Mouse (Mus musculus) kidney, postnatal 36 days (tissue): Measurements from ENCODE around the gene Sh3gl1.

ENCODE experiments used
- DNase-seq, 2 experiments: peaks; one replicate each; pipeline ENCODE4 v3.0.0; 2021 to 2022; ENCODE audit warnings: mixed read lengths in 2 of 2

Sh3gl1 gene

DNA sequence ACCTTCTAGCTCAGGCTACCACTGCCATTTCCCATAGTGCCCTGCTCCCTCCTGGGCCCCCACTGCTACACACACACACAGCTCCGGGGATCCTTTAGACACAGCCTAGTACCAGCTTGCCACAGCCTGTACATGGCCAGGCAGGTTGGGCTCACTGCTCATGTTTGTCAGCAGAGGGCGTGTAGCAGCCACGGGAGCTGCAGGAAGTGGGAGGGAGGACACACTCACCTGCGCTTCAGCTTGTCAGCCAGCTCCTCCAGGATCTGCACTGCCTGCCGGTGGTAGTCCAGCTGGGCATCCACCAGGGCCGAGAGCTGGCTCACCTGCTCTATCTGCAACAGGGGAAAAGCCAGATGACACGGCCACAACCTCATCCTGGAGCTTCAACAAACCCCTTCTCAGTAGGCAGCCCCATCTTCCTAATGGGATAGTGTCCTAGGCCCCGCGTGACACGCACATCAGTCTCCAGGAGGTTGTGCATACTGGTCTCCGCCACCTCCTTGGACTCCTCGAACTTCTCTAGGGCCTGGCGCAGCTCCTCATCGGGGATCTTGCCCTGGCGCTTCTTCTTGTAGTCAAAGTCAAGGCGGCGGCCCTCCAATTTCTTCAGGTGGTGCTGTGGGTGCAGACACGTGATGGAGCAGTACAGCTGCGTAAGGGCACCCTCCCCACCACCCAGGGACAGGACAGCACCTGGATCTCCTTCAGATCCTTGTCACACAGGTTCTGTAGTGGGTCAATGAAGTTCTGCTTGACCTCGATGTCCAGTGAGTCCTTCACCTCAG, 17.9 kb downstream of the Sh3gl1 start:
- DNase-seq, result peak; percentile 66 to 80

DNA sequence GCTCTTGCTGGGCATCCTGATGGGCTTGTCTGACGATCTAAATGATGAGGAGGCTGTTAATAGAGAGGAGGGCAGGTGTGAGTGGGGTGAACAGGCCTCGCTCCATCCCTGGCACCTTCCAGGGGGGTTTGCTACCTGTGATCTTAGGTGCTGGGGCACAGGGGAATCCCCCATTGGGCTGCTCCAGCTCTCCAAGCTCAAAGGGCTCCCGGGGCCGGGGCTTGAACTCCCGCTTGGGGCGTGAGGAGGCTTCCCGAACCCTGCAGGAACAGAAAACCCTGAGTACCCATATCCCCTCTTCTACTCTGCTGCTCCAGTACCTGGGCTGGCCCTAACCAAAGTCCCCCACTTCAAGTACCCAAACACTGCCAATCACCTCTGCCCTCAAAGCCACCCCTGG, 18.6 kb downstream of the Sh3gl1 start:
- no peak for DNase-seq

DNA sequence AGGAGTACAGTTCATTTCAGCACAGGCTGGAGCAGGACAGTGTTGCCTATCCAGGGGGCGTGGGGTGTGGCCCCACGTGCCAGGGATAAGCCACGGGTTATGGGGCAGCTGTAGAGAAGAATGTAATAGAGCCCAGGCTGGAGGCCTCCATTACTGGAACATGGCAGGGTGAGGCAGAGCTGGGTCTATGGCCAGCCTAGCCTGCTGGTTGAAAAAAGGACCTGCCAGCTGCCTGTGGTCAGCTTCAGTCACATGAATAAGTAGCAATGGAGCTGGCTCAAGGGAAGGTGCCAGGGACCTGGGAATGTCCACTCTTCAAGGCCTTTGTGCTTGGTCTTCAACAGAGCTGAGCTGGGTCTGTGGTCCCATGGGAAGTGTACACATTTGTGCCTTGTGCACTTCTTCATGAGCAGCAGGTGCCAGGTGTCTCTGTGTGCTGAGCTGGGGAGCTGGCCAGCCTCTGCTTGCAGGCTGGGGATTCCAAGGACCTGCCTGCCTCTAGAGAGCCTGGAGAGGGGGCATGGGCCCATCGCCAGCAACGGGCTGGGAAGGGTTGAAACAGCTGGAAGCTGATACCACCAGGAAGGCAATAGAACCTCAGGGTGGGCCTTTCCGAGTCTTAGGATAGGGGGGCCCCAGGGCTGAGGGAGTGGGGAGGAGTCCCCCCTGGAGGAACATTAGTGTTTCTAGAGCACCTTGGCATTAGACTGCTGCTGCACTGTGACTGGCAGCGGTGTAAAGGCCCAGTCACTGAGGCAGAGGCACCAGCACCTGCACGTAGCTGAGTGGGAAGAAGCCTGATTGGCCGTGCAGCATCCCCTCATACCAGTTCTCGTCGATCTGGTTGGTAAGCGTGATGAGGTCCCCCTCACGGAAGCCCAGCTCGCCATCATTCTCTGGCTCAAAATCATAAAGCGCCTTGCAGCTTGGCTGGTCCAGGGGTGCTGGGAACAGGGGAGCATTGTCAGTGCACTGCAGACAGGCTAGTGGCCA, 19.3 kb downstream of the Sh3gl1 start:
- no peak for DNase-seq

GRCm38 (mm10) chr17:56016382-56016781, 20.1 kb downstream of the Sh3gl1 start:
- DNase-seq, result no peak

DNA sequence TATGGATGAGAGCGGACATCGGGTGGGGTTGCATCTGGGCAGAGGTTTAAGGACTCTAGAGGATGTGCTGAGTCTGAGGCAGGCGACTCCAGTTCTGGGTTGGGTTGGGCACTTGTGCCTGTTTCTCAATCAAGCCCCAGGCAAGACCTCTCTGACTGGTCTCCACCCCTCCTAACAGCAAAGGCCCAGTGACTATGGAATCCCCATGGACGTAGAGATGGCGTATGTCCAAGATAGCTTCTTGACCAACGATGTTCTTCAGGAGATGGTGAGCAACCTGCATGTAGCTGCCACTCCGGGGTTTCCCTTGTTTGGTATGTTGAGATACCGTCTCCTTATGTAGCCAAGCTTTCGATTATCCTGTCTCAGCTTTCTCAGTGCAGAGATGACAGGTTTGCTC, 21.1 kb downstream of the Sh3gl1 start:
- DNase-seq, result no peak

- DNase-seq, result no peak
Measured at GRCm38 (mm10) chr17:56011441-56011840, 25.0 kb downstream of the Sh3gl1 start.

DNA sequence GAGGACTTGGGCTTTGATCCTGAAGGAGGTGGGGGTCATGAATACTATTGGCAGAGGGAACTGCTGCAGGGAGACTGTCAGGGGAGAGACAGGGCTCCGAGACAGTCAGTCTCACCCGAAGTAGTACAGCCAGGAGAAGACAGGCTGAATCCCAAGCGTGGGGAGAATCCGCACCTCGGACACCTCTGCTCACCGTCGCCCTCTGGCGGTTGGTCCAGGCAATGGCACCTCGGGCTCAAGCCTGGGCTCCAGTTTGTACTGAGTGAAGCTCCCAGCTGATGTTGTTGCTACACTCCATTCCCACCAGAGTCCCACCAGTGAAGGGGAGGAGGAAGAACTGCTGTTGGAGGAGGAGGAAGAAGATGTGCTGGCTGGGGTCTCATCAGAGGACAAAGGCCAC, 25.8 kb downstream of the Sh3gl1 start:
- DNase-seq, result peak; percentile 70 to 91

GRCm38 (mm10) chr17:56010255-56010654, 26.2 kb downstream of the Sh3gl1 start:
- DNase-seq, result peak in 1 of 2 experiments; percentile 11

- DNase-seq, result no peak
Measured at GRCm38 (mm10) chr17:56009962-56010240, 26.5 kb downstream of the Sh3gl1 start.

DNA sequence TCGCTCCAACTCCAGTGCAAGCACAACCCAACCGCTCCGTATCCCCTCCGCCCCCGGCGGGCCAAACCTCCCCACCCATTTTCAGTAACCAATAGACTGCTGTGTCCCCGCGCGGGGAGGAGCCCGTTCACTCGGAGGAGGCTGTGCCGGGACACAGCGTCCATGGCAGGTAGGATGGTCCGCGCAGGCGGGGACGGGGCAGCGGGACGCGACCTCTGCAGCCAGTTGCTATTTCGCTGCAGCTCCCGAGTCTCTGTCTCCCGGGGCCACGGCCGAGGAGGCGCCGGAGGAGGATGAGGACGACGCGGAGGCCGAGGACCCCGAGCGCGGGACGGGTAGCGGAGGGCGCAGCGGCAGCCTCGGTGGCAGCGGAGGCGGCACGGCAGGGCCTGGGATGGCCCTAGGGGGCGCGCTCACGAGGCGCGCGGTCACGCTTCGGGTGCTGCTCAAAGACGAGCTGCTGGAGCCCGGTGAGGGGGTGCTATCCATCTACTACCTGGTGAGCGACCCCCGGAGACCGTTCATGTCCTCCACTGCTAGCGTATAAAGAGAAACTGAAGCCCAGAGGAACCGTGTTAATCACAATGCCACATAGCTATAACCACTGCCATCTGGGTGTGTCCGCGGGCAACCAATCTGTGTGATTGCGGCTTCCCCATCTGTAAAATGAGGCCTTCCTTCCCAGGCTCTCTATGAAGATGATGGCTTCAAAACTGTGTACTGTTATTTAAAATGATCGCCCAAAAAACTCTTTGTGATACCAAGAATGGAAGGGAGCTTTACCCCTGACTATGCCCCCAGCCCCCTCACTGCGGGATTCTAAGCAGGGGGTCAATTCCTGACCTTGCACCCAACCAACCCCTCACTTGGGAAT, 27.1 kb downstream of the Sh3gl1 start:
- DNase-seq, result peak; percentile 95 to 96

DNA sequence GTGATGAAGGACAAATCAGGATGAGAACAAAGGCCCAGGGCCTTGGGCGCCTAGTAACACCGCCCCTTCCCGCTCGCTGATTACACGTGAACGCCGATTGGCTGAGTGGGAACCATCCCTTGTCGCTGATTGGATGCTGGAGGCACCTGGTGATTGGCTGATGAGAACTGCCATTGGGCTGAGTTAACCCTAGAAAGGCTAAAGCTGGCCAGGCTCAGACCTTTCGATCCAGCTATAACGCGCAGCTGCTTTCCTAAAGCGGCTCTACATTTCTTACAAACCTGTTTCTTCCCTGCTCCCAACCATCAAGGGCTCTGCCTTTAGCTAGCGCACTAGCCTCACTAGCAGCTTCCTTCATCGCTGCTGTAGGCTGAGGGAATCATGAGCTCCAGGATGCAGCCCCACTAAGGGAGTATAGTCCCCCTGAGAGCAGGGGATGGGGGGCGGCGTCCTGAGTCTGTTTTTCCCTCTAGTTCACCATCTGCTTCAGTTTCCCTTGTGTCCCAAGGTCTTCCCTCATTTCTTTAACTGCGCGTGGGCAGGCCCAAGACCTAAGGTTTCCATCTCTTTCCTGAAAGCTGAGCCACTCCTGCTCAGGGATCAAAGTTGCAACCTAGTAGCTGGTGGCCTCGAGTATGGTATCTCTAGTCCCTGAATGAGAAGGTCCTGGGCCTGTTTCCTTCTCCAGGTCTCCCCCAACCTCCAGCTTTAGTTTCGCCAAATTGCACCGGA, 27.9 kb downstream of the Sh3gl1 start:
- DNase-seq, result peak; percentile 92 to 97

GRCm38 (mm10) chr17:56007444-56008355, 28.7 kb downstream of the Sh3gl1 start:
- DNase-seq, result no peak

DNA sequence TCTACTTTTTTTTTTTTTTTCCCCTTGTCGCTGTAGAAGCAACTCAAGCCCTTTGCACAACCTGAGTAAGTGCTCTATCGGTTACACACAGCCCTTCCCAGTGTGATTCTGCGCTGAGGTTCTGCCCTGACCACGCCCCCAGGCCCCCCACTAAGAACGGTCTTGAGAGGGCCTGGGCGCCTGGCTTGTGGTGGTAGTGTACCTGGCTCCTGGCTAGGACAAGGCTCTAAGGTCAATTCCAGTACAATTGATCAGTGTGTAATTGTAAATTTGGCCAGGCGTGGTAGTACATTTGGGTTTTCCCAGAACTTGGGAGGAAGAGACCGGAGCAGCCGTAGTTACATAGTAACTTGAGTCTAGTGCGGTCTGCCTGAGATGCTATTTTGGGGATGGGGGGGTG, 29.5 kb downstream of the Sh3gl1 start:
- DNase-seq, result peak in 1 of 2 experiments; percentile 58

DNA sequence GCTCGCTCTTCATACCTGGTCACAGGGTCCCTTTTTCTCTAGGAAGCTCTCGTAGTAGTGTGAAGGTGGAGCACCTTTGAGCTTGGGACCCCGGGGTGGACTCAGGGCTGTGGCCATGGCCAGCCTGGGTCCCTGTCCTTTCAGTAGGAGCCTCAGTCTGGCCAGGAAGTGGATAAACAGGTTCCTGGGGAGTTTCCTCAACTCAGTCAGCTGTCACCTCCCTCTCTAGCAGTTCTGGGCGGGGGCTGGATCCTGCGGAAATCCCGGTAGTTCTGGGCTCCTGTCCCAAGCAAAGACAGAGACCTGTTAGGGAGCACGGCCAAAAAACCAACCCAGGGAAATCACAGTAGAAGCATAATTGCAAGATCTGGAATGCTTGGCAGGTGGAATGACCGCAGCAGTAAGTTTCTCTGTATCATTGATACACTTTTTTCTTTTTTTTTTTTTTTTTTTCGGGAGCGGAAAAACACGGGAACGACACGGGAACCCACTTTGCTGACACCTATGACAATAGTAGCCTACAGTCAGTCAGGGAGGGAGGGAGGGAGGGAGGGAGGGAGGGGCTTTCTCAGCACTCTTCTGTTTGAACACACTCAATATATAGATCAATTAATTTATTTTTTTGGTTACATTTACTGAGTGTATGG, 30.9 kb downstream of the Sh3gl1 start, which contains the start of the genes Stap2 and Mpnd:
Gene Stap2, minus strand, starts transcription at position 170 of the 647 bp plus-strand sequence.
Gene Mpnd, plus strand, starts transcription at position 297 of the 647 bp plus-strand sequence.
- DNase-seq, result peak; percentile 73 to 81

GRCm38 (mm10) chr17:56003000-56003399, 33.4 kb downstream of the Sh3gl1 start:
- DNase-seq, result no peak

DNA sequence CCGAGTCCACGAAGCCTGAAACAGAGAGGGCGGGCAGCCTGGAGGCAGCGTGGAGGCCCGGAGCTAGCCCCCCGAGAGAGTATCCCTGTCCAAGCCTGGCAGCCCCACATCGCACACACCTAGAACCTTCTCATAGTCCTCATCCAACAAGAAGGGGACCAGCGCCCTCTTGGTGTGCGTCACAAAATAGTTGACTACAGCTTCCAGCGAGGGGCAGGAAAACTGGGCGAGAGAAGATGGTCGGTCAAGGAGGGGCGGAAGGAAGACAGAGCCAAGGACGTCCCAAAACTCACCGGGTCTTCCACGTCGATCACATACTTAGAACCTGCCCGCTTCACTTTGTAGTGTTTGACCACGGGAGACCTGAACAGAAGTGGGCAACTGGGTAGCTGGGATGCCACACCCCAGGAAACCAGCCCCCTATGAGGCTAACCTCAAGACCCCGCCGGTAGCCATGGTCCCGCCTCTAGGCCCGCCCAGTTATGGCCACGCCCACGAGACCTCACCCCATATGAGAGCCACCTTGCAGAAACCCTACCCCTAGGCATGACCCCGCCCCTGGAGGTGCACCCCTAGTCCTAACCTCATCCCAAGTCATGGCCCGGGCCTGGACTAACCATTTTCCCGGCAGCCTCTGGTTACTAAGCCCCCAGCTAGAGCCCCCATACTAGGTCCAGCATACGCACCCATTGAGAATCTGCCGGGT, 36.5 kb downstream of the Sh3gl1 start:
- no peak for DNase-seq

DNA sequence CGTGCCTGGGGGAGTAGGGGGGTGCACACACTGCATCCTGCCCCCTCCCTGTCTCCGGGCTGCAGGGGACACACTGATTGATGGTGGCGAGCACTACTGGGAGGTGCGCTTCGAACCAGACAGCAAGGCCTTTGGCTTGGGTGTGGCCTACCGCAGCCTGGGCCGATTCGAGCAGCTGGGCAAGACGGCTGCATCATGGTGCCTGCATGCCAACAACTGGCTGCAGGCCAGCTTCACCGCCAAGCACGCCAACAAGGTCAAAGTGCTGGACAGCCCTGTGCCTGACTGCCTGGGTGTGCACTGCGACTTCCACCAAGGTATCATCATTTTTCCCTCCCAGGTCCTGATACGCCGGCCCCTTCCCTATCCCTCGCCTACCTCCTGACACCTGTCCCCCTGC, 40.4 kb downstream of the Sh3gl1 start:
- peak; percentile 76 to 85 for DNase-seq

DNA sequence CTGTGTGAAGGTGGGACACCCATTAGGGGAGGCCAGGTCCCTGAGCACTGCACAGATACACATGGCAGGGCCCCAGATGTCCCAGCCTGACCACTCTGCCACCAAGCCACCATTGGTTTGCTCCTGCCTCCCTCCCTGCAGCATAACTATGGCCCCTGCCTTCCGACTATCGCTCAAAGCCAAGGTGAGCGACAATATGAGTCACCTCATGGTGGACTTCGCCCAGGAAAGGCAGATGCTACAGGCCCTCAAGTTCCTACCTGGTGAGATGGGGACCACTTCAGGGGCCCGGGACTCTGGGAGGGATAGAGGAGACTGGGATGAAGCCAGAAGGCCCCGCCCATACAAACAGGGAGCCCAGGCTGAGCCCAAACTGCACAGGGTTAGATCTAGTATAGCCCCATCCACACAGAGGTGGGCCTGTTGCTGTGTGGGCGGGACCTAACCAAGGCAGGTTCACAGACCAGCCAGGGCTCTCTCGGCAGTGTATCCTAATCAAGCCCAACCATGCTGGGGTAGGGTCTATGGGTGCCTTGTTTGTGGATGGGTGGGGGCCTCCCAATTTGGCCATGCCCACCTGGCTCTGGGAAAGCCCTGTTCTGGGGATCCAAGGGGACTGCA, 46.0 kb downstream of the Sh3gl1 start:
- DNase-seq, result no peak
